Mouse (Mus musculus) adrenal gland (tissue): Measurements from ENCODE around the gene Olfr406.

ENCODE experiments used
- intact Hi-C: fragments of 180-260 bp; cut with DNase I; formaldehyde crosslinking; loops from one replicate; pipeline ENCODE4 v1.15.1; 2025
- long read RNA-seq, 2 experiments: library from polyadenylated mRNA; unstranded; transcript quantifications; one replicate each; pipeline ENCODE4 v2.0.0; 2020; ENCODE audit warnings: borderline replicate concordance in 1 of 2; ENCODE audit not compliant: insufficient replicate concordance in 1 of 2

The Olfr406 gene
- long read RNA-seq, experiment 1: 0 reads
- long read RNA-seq, experiment 2: 0 reads

DNA sequence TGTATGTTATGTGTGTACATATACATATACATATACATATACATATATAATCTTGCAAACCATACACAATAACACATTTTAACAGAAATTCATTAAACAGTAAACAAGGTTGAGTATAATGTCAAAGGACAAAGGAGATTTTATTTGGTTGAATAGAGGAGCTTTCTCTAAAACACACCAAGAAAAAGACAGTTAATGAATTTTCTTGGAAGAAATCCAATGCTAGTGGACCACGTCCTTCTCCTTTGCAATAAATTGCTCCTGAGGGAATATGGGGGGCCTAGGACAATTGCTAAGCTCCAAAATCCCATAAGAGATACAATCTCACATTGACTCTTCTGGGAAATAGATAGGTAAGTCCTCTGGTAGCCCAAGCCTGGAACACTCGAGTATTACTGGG lies at the start of gene Olfr406:
Gene Olfr406 (plus strand): TSS at position 301 of the 400 bp plus-strand sequence.
- intact Hi-C loops: no loop called here

- intact Hi-C loops: no loop called here
These were observed 48.3 kb upstream of the Olfr406 start, which contains the start of gene Olfr43 for GRCm38 (mm10) chr11:74211279-74211678. Gene Olfr43 (minus strand): TSS chr11:74211379.

DNA sequence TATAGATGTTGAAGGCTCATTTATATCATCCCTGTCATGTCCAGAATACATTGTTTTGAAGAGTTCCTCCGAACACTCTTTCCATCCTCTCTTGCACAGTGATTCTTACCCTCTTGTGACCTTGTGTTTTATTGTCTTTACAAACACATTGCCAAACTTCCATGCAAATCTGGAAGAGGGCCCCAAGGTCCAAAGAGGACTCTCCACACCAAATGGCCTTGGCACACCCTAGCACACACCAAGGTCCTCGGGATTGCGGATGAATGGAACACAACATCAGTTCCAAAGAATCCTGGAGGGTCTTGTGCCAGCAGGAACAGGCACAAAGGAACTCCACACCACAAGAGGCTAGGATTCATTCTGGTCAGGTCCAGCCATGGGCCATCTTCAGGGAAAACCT lies 18.4 kb upstream of the Olfr406 start:
- intact Hi-C loops: no loop called here

DNA sequence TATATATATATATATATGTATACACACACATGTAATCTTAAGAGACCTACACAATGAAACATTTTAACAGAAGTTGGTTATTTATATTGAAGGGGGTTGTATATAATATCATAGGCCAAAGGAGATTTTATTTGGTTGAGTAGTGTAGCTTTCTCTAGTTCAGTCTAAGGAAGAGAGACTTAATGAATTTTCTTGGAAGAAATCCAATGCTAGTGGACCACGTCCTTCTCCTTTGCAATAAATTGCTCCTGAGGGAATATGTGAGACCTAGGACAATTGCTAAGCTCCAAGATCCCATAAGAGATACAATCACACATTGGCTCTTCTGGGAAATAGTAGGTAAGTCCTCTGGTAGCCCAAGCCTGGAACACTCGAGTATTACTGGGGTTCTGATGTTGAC lies 23.8 kb downstream of the Olfr406 start, which contains the start of gene Olfr59:
Gene Olfr59 (plus strand): TSS at position 301 of the 400 bp plus-strand sequence.
- intact Hi-C loops: no loop called here

GRCm38 (mm10) chr11:74287256-74287655 lies 27.6 kb downstream of the Olfr406 start:
- intact Hi-C loops: no loop called here
